Mouse (Mus musculus): ENCODE data around the gene Zdhhc3.
A peak's percentile ranks its signal among the peaks of the same experiment; 100 is the strongest.

Gene Zdhhc3

DNA sequence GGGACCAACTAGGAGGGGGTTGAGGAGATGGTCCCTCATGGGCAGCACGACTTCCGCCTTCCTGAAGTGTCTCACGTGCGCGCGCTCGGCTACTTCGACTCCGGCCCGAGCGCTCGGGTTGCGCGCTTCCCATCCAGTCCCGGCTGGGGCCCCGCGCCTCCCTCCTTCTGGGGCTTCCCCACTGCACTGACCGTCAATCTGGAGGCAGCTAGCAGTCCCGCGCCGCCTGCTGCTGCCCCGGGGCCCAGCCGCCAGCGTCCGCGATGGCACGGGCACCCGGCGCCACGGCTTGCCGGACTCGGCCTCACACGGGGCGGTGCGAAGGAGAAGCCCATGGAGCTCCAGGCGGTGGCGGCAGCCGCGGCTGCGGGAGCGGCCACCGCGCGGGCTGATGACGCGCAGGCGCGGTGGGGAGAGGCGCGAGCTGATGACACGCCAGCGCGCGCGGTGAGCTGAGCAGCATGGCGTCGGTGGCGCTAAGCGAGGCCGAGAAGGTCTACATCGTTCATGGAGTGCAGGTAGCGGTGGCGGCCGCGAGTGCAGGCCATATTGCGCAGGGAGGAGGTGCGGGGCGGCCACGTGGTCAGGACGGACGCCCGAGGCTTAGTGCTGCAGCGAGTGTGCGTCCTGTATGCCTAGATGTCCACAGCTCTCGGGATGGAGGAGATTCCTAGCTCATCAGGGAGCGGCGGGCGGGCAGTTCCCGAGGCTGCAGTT lies at the start of gene Zdhhc3, which contains the start of gene Exosc7:
Zdhhc3 (minus strand) TSS at position 401 of the 717 bp plus-strand sequence.
Exosc7 (plus strand) TSS at position 411 of the 717 bp plus-strand sequence.
- peak; percentile 89 for DNase-seq (ENCODE audit: low spot score)

DNA sequence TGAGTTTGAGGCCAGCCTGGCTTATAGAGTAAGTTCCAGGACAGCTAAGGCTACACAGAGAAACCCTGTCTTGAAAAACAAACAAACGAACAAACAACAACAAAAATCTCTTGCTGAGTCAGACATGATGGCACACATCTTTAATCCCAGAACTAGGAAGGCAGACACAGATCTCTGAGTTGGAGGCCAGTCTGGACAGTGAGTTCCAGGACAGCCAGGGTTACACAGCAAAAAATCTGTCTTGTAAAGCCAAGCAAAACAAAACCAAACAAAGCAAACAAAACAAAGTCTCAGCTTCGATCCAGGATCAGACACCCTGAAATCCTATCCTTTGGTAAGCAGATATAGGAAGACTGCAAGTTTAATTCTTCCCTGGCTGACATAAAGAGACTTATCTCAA lies 48.8 kb upstream of the Zdhhc3 start:
- DNase-seq (ENCODE audit: low spot score): no peak

DNA sequence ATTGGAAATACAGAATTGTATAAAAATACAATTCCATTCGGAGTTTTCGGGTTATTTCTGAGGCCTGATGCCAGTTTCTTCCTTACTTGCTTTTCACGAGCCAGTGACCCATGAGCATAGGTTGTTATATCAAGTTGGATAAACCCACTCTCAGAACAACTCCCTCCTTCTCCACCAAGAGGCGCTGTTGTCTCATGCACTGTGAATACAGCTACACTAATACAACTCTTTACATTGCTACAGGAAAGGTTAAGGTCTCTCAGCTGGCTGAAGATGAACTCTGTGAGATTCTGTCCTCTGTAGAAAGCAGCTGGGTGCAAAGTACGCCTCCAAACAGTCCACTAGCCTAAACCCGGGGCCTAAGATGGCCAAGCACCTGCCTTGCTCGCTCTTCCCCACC lies 46.3 kb upstream of the Zdhhc3 start:
- peak; percentile 40 for DNase-seq (ENCODE audit: low spot score)

GRCm38 (mm10) chr9:123158125-123158836 lies 45.3 kb upstream of the Zdhhc3 start:
- DNase-seq (ENCODE audit: low spot score): peak; percentile 33

DNA sequence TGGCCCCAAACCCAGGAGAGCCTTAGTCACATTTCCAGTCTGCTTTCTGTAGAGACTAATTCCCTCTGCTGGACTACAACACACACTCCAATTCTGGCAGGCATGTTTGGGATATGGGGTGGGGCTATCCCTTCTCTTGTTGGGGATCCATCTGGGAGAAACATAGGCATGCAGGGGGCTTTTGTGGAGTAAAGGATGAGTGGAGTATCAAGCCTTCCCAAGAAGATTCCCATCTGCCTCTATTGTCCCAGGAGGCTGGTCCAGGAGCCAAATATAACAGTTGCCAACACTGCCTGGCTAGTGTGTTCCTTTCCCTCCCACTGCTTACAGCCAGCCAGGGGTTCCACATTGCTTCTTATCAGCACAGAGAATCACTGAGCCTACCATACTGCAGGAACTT lies 44.7 kb upstream of the Zdhhc3 start:
- no peak for DNase-seq (ENCODE audit: low spot score)

DNA sequence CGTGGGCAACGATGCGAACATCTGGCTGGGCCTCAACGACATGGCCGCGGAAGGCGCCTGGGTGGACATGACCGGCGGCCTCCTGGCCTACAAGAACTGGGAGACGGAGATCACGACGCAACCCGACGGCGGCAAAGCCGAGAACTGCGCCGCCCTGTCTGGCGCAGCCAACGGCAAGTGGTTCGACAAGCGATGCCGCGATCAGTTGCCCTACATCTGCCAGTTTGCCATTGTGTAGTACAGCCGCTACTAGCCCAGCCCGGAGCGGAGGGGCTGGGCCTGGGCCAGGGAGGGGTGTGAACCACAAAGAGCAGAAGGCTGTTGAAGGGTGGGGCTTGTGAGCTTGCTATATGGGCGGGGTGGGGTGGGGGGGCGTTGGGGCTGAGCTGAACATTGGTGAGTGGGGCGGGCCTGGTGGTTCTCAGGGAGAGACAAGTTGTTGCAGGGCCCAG lies 43.9 kb upstream of the Zdhhc3 start:
- DNase-seq (ENCODE audit: low spot score): peak; percentile 75

- DNase-seq (ENCODE audit: low spot score): no peak
These were observed 40.1 kb upstream of the Zdhhc3 start for GRCm38 (mm10) chr9:123153121-123153520.

GRCm38 (mm10) chr9:123152026-123152425 lies 39.0 kb upstream of the Zdhhc3 start:
- DNase-seq (ENCODE audit: low spot score): peak; percentile 38

- DNase-seq (ENCODE audit: low spot score): no peak
These were observed 38.6 kb upstream of the Zdhhc3 start for GRCm38 (mm10) chr9:123151561-123151960.

GRCm38 (mm10) chr9:123150241-123151020 lies 37.4 kb upstream of the Zdhhc3 start, which contains the start of gene Clec3b:
Clec3b (plus strand) TSS chr9:123150946.
- DNase-seq (ENCODE audit: low spot score): no peak

DNA sequence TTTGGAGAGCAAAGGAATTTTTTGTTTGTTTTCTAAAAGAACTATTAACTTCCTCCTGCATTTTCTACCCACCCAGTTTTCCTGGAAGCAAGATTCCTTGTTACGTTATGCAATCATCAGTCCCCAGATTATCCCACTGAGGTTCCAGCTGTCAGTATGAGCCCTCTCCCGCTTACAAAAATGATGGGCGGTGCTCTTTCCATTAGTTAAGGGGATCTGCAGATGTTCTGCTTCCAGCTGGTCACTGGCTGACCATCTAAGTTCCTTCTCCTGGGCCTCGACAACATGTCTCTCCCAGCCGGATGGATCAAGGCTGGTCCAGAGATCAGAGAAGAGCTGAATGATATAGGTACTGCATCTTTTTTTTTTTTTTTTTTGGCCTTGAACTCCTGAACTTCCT lies 35.4 kb upstream of the Zdhhc3 start:
- no peak for DNase-seq (ENCODE audit: low spot score)

DNA sequence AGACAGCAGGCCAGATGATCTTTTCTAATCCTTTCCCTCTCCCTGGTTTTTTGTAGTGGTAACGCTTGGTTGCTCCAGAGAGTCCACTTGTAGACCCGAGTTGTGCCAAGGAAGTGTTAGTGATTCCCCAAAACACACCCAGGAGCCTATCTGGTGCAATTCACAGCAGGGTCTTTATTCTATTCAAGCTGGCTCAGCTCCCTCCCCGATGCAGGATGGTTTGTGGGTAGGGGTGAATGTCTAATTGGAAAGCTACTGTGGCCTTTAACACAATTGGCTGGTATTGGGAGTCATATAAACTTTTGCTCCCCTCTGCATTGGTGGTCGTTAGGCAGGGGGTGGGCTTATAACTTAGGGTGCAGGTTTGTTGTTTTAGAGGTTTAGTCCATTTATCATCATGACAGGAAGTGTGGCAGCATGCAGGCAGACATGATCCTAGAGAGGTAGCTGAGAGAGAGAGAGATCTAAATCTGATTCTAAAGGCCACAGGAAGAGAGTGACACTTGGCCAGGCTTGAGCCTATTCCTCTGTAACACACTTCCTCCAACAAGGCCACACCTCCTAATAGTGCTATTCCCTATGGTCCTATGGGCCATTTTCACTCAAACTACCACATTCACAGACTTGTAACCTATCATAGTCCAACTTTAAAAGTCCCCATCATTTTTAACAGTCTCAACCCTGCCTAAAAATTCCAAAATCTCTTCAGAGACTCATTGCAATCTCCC lies 27.0 kb upstream of the Zdhhc3 start:
- no peak for DNase-seq (ENCODE audit: low spot score)

DNA sequence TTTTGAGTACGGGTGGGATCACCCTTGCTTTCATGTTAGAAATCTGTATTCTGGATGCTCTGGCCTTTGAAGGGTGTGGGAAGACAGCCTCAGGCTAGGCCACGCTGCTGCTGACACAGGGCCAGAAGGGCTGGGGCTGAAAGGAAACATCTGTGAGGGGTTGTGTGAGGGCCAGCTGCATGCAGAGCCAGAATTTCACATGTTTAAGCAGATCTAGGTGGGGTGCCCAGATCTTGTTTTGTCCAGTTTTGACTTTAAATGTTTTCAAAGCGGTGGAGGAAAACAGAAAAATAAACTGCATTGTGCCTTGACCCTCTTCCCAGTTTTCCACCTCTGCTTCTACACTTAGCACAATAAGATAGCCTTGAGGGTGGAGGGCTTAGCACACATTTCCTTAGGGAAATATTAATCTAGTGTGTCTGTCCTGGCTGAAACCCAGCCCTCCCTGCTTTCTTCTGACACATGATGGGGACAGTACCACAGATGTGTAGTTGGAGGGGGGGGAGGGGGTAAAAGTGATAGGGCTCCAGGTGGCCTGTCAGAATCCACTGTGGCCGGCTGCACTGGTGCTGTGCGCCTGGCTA lies 26.0 kb upstream of the Zdhhc3 start:
- no peak for DNase-seq (ENCODE audit: low spot score)

DNA sequence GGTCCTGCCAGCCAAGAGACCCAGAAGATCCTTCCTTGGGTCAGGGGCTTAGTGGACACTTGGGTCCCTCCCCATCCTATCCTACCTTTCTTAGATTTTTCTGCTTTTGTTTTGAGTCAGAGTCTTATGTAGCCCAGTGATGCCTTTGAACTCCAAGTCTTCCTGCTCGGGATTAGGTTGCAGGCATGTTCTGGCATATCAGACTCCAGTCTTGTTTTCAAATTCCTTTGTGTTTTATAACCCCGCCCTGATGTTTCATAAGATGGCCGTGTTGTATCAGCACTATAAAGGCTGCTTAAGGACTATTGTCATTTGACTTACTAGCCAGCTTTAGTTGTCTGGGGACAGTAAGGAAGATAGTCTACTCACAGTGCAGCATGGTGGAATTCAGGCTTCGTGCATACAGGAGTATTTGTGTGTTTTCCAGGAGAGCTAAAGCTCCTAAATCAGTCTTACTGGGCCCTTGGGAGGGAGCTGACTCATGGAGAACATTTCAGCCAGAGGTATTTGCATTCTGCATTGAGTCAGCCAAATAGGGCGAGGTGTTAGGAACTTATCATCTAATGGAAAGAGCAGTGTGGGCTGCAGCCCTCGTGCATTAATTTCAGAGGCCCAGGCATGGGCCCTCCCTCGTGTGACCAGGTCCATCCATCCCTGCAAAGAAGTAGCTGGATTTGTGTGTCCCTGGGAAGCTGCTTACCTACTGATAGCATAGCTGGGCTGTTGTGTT lies 24.1 kb upstream of the Zdhhc3 start:
- DNase-seq (ENCODE audit: low spot score): no peak

- DNase-seq (ENCODE audit: low spot score): no peak
These were observed 20.0 kb upstream of the Zdhhc3 start for GRCm38 (mm10) chr9:123132994-123133393.

DNA sequence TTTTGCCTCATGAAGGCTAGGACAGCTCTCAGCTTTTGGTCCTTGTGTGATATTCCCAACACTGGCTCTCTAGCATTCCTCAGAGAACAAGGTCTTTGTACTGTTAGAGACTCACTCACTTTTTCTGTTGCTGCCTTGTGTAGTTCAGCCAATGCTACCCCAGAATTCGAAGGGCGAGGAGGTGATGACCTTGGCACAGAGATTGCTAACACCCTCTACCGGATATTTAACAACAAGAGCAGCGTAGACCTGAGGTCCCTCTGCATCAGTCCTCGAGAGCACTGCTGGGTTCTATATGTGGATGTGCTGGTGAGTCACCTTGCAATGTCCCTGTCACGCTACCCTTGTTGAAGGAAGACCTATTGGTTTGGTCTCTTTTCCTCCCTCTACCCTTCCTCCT lies 14.7 kb upstream of the Zdhhc3 start:
- no peak for DNase-seq (ENCODE audit: low spot score)

DNA sequence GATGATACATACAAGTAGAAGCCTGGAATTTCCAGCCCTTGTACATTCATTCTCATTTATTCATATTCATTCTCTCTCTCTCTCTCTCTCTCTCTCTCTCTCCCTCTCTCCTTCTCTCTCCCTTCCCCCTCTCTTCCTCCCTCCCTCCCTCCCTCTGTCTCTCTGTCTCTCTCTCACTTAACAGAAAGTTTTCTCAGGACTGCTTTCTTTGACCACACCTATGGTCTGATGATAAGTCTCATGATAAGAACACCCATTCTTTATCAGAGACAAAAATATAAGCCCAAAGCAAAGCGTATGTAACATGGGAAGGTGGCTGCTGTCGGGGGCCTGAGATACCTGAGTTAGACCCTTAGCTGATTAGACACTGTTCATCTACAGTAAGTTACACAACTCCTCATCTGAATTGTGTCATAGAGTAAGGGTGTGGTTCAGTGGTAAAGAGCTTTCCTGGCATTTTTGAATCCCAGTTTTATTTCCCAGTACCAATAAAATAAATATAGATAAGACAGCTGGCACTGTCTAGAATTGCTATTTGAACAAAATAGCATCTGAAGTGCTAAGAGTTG lies 11.5 kb upstream of the Zdhhc3 start:
- no peak for DNase-seq (ENCODE audit: low spot score)

GRCm38 (mm10) chr9:123123571-123124412 lies 10.8 kb upstream of the Zdhhc3 start:
- DNase-seq (ENCODE audit: low spot score): no peak

- DNase-seq (ENCODE audit: low spot score): no peak
These were observed 10.0 kb upstream of the Zdhhc3 start for GRCm38 (mm10) chr9:123123017-123123416.

GRCm38 (mm10) chr9:123115566-123115965 lies 2.6 kb upstream of the Zdhhc3 start:
- DNase-seq (ENCODE audit: low spot score): no peak

Data from T-cell, adult 2 months (primary cell).